9 mouse cellular contexts compared by ENCODE assay signal in genomic region chr7:82174571-82175326, GRCm38 (mm10). TPM values are rescaled to one million over a fixed set of nuclear protein-coding genes. Genes with fewer than 3 reads are reported as not detected.
A peak's percentile ranks its signal among the peaks of the same experiment; 100 is the strongest.
DNase-seq lines count a peak whose midpoint lies in the region; ATAC-seq and TF ChIP-seq lines count a peak whose summit lies in the region.
"Had no signal": no experiment of that assay in that cellular context is flagged by ENCODE, and none has a peak within 500 bp of the region (broad histone marks: within the 10 kb centered on the region; RNA-seq: fewer than 3 reads in every experiment).

No protein-coding gene starts in this region.

- H3K27ac ChIP-seq in hindbrain, postnatal 0 days, result peak overlapping the region; percentile 83

- H3K36me3 ChIP-seq in hindbrain, postnatal 0 days (ENCODE audit: insufficient read depth, low read length), result no peaks in the 10 kb centered on the region

- H3K4me2 ChIP-seq in hindbrain, postnatal 0 days (ENCODE audit: low read depth, low read length), result peak overlapping the region; percentile 84

- peak overlapping the region; percentile 85 for H3K9ac ChIP-seq in hindbrain, postnatal 0 days (replicated peaks; ENCODE audit: low read length)

- no peaks in the 10 kb centered on the region for H3K9me3 ChIP-seq in hindbrain, postnatal 0 days (ENCODE audit: low read length)

- H3K27me3 ChIP-seq in hindbrain, postnatal 0 days (ENCODE audit: insufficient read depth, low read length), result no peaks in the 10 kb centered on the region

- WGBS in hindbrain, postnatal 0 days, result under 1% methylated on average over 67 of the region's 72 CpGs

- DNase-seq in adrenal gland, adult (ENCODE audit: inconsistent age in 2 of 2, low spot score in 1 of 2), result peak; percentile 83 to 93
- peak; percentile 76 for DNase-seq in gastrocnemius, postnatal 10 days
- peak; percentile 95 for DNase-seq in hindbrain, postnatal 0 days (ENCODE audit: low spot score)
- DNase-seq in layer of hippocampus, postnatal 36 days, result peak; percentile 84 to 85
- DNase-seq in lung, postnatal 14 days, result peak; percentile 75
- DNase-seq in retina, postnatal 1 day, result peak; percentile 95
- peak; percentile 54 to 78 for DNase-seq in urinary bladder, postnatal 36 days (ENCODE audit: low spot score in 2 of 2)

- no peak for TF ChIP-seq CTCF in hindbrain, postnatal 0 days (IDR thresholded peaks at IDR 0.05; ENCODE audit: low read depth)

- peak overlapping the region; percentile 79 for H3K4me3 ChIP-seq in hindbrain, postnatal 0 days (ENCODE audit: low read length)

- peak; percentile 84 for ATAC-seq in common myeloid progenitor, adult 5-6 weeks (replicated peaks; ENCODE audit: low read depth, poor library complexity, severe bottlenecking)
- peak; percentile 98 for ATAC-seq in hindbrain, postnatal 0 days

- H3K4me1 ChIP-seq in hindbrain, postnatal 0 days (ENCODE audit: insufficient read depth, low read length), result 0 out of 2 replicates have a peak, but pooled peaks cover 5% of the 10 kb centered on the region

RNA-seq across cellular contexts. Expression of gene Sh3gl3, which starts 1.1 kb away (rescaled TPM):
- total RNA-seq in common myeloid progenitor, adult 5-6 weeks (2017), result not detected in 2 replicates
- total RNA-seq in gastrocnemius, postnatal 10 days (2021), result 1 to 10 TPM; 3.2 to 3.8 TPM
- 35.8 and 40.5 TPM in 2 replicates for total RNA-seq in hindbrain, postnatal 0 days (2014; rRNA removed)
- polyA plus RNA-seq in hindbrain, postnatal 0 days (2015; fragmentation: Nextera tagmentation; extraction: Ambion mirVana), result 77.5 and 79.0 TPM in 2 replicates
- total RNA-seq in layer of hippocampus, postnatal 36 days (2021), result 10 to 100 TPM; 55.2 to 60.6 TPM
- total RNA-seq: liver, adult 2 months had no signal
- polyA plus RNA-seq: liver, adult 2 months had no signal

Comparison
In these comparisons a context has a peak if more than half of its experiments do, and no peak if none do; other contexts are left out.
1. Peak in every context shown above with its lines: DNase-seq, ATAC-seq, H3K4me3 ChIP-seq and H3K27ac ChIP-seq.